Mouse (Mus musculus): Measurements from ENCODE around the gene Agap1. TPM values are rescaled to one million over a fixed set of nuclear protein-coding genes. Genes with fewer than 3 reads are reported as not detected.
A peak's percentile ranks its signal among the peaks of the same experiment; 100 is the strongest.
"Not testable (repeated sequence)": the region's sequence is repeated elsewhere in the genome, so short reads cannot be mapped to it uniquely, and the experiment has no call there.

Agap1 gene
- polyA plus RNA-seq, 1 experiment = 145 TPM

GRCm38 (mm10) chr1:89478571-89479460 is 24.2 kb downstream of the Agap1 start:
- DNase-seq (ENCODE audit: low read depth) = no peak

GRCm38 (mm10) chr1:89481154-89481553 is 26.5 kb downstream of the Agap1 start:
- no peak for TF ChIP-seq CTCF (IDR thresholded peaks at IDR 0.05; ENCODE audit: borderline replicate concordance, extremely low read depth, insufficient read depth, insufficient read length)
- TF ChIP-seq POLR2A (IDR thresholded peaks at IDR 0.05; ENCODE audit: borderline replicate concordance, extremely low read depth, insufficient read depth, insufficient read length, poor library complexity, severe bottlenecking) = no peak
- DNase-seq (ENCODE audit: low read depth) = no peak

More at GRCm38 (mm10) chr1:89478571-89479460, 24.2 kb downstream of the Agap1 start:
- TF ChIP-seq POLR2A (IDR thresholded peaks at IDR 0.05; ENCODE audit: borderline replicate concordance, extremely low read depth, insufficient read depth, insufficient read length, poor library complexity, severe bottlenecking) (no peak), CTCF (IDR thresholded peaks at IDR 0.05; ENCODE audit: borderline replicate concordance, extremely low read depth, insufficient read depth, insufficient read length) (no peak)

DNA sequence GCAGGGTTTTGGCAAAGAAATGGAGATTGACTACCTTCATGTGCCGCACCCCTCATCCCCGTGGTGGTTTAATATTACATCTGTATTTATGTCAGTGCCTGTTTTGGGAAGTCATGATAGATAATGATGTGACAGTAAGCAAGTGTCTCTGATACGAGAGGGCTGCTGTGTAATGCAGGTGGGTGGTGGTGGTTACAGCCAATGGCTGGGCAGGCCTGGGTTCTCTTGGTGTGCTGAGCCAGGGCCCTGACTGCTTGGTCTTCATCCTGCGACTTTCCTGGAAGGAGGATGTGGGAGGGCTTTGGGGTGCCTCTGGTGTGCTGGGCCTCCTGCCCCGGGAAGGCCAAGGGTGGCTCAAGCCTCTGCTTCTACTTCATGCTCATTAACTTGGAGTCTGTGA is 28.2 kb downstream of the Agap1 start:
- no peak for TF ChIP-seq POLR2A (IDR thresholded peaks at IDR 0.05; ENCODE audit: borderline replicate concordance, extremely low read depth, insufficient read depth, insufficient read length, poor library complexity, severe bottlenecking)
- no peak for TF ChIP-seq CTCF (IDR thresholded peaks at IDR 0.05; ENCODE audit: borderline replicate concordance, extremely low read depth, insufficient read depth, insufficient read length)
- no peak for DNase-seq (ENCODE audit: low read depth)

DNA sequence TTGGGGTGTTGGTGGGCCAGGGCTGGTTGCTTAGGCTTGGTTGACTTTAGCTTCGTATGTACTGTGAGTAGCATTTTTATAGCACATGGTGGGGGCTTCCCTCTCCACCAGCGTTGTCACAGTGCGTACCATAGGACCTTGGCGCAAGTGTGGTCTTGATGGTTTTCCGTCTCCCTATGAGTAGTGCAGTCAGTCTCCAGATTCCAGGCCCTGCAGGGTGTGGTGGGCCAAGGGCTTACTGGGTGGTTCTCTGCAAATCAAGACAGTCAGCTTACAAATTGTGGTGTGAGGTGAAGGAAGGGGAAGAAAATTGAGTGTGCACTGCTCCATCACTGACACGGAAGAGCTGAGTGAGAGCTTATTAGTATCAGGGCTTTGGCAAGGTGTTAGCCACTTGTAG is 32.3 kb downstream of the Agap1 start:
- no peak for DNase-seq (ENCODE audit: low read depth)
- no peak for TF ChIP-seq CTCF (IDR thresholded peaks at IDR 0.05; ENCODE audit: borderline replicate concordance, extremely low read depth, insufficient read depth, insufficient read length)
- TF ChIP-seq POLR2A (IDR thresholded peaks at IDR 0.05; ENCODE audit: borderline replicate concordance, extremely low read depth, insufficient read depth, insufficient read length, poor library complexity, severe bottlenecking) = no peak

DNA sequence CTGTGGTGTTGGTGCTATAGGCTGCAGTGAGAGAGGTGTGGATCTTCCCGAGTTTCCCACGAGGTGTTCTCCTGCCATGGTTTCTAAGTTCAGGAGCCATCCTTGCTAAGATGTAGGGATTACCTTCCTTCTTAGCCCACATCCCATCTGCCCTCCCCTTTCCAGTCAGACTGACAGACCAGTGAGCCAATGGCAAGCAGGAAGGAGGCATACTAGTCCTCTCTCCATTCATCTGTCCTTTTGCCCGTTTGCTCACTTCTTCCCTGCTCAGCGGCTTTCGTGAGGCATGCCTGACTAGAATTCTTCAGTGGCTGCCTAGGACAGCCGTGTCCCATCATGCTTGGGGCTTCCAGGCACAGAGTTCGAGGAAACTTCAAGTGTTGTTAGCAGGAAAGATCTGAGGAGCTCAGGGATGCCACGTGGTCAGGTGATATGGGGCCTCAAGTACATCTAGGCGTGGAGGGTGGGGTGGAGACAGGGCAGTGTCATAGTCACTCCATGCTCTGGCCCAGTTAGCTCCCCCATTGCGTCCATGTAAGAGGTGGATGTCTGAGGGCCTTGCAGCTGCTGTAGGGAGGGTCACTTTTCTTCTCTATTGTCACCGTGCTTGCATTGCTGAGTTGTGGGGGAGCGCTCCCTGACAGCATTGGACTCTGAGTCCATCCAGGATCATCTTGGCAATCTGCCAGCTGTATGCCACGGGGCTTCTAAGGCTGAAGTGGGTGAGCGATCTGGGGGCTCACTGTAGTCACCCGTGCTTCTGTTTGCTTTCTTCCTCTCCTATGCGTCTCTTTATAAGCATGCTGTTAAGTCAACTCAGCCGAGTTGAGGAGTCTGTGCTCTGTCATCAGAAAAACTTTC is 34.7 kb downstream of the Agap1 start:
- no peak for TF ChIP-seq POLR2A (IDR thresholded peaks at IDR 0.05; ENCODE audit: borderline replicate concordance, extremely low read depth, insufficient read depth, insufficient read length, poor library complexity, severe bottlenecking)
- TF ChIP-seq CTCF (IDR thresholded peaks at IDR 0.05; ENCODE audit: borderline replicate concordance, extremely low read depth, insufficient read depth, insufficient read length) = no peak
- DNase-seq (ENCODE audit: low read depth) = peak; percentile 52

DNA sequence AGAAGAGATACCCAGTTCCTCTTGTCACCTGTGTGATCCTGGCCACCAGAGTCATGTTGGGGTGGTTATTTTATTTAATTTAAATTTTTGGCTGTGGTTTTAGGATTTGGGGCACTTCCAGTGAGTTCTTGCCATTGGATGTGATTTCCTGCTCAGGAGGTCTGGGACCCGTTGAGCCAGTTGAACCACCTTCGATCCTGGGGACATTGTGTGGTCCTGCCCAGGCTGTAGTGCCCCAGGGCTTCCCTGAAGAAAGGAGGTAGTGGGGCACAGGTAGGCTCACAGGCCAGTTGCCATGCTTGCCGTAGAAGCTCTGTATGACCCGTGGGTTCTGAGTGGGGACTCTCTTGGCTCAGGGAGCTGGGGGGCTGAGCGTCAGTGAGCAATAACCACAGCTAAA is 38.6 kb downstream of the Agap1 start:
- DNase-seq (ENCODE audit: low read depth) = no peak
- TF ChIP-seq POLR2A (IDR thresholded peaks at IDR 0.05; ENCODE audit: borderline replicate concordance, extremely low read depth, insufficient read depth, insufficient read length, poor library complexity, severe bottlenecking) (no peak), CTCF (IDR thresholded peaks at IDR 0.05; ENCODE audit: borderline replicate concordance, extremely low read depth, insufficient read depth, insufficient read length) (no peak)

GRCm38 (mm10) chr1:89494816-89495215 is 40.2 kb downstream of the Agap1 start:
- no peak for DNase-seq (ENCODE audit: low read depth)
- TF ChIP-seq POLR2A (IDR thresholded peaks at IDR 0.05; ENCODE audit: borderline replicate concordance, extremely low read depth, insufficient read depth, insufficient read length, poor library complexity, severe bottlenecking) (no peak), CTCF (IDR thresholded peaks at IDR 0.05; ENCODE audit: borderline replicate concordance, extremely low read depth, insufficient read depth, insufficient read length) (no peak)

GRCm38 (mm10) chr1:89496204-89496603 is 41.6 kb downstream of the Agap1 start:
- no peak for DNase-seq (ENCODE audit: low read depth)
- TF ChIP-seq POLR2A (IDR thresholded peaks at IDR 0.05; ENCODE audit: borderline replicate concordance, extremely low read depth, insufficient read depth, insufficient read length, poor library complexity, severe bottlenecking) = no peak
- no peak for TF ChIP-seq CTCF (IDR thresholded peaks at IDR 0.05; ENCODE audit: borderline replicate concordance, extremely low read depth, insufficient read depth, insufficient read length)

DNA sequence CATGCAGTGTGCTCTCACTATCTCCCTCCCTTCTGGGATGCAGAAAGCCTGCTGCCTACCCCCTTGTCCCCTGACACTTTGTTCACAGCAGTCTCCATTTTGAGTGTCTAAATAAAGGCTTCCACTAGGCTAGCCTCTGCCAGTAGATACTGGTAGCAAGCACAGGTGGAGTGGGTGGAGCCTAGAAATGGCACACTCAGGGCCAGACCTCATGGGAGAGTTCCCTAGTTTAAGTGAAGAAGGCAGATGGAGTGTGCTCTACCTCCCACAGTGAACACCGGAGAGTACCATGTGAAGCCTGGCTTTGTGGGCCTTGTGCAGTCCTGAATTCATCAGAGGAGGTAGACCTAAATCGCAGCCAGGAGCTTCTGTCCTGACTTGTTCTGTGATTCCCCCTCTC is 46.3 kb downstream of the Agap1 start:
- no peak for DNase-seq (ENCODE audit: low read depth)

DNA sequence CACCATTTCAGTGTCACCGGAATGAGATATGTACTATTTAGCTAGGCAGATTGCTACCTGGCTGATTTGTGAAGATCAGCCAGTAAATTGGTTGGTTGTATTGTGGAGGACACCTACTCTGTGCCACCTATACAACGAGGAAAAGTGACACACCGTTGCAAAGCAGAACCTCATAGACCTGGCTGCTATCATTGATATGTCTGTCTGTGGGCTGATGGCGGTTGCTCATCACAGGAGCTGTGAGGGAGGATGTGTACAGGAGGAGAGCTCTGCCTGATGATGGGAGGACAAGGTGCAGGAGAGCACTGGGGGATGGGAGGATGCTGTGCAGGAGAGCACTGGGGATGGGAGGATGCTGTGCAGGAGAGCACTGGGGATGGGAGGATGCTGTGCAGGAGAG is 46.7 kb downstream of the Agap1 start:
- DNase-seq (ENCODE audit: low read depth) = no peak
- TF ChIP-seq POLR2A (IDR thresholded peaks at IDR 0.05; ENCODE audit: borderline replicate concordance, extremely low read depth, insufficient read depth, insufficient read length, poor library complexity, severe bottlenecking) = no peak
- TF ChIP-seq CTCF (IDR thresholded peaks at IDR 0.05; ENCODE audit: borderline replicate concordance, extremely low read depth, insufficient read depth, insufficient read length) = no peak

More for the DNA sequence above, 46.3 kb downstream of the Agap1 start:
- TF ChIP-seq POLR2A (IDR thresholded peaks at IDR 0.05; ENCODE audit: borderline replicate concordance, extremely low read depth, insufficient read depth, insufficient read length, poor library complexity, severe bottlenecking) = no peak
- no peak for TF ChIP-seq CTCF (IDR thresholded peaks at IDR 0.05; ENCODE audit: borderline replicate concordance, extremely low read depth, insufficient read depth, insufficient read length)

- not testable (repeated sequence) for DNase-seq (ENCODE audit: low read depth)
Measured at GRCm38 (mm10) chr1:89501891-89502290, 47.3 kb downstream of the Agap1 start.

All from brain, embryonic 14.5 days (tissue).